Mouse (Mus musculus): ENCODE measurements around the gene Dis3. TPM values are rescaled to one million over a fixed set of nuclear protein-coding genes. Genes with fewer than 3 reads are reported as not detected.
A peak's percentile ranks its signal among the peaks of the same experiment; 100 is the strongest.

Dis3 gene
- 1 to 10 TPM; 7.9 to 9.2 (median 8.5) TPM for total RNA-seq (2022)

- DNase-seq (ENCODE audit: low spot score in 2 of 2) = peak; percentile 96 to 98
Observed at GRCm38 (mm10) chr14:99099267-99099966, at the start of gene Dis3, which contains the start of gene Pibf1. Dis3 (minus strand) TSS chr14:99099770. Pibf1 (plus strand) TSS chr14:99099424.

GRCm38 (mm10) chr14:99146841-99147240, 47.3 kb upstream of the Dis3 start:
- no peak for DNase-seq (ENCODE audit: low spot score in 2 of 2)

GRCm38 (mm10) chr14:99141786-99142633, 42.4 kb upstream of the Dis3 start:
- DNase-seq (ENCODE audit: low spot score in 2 of 2) = peak; percentile 6 to 26

DNA sequence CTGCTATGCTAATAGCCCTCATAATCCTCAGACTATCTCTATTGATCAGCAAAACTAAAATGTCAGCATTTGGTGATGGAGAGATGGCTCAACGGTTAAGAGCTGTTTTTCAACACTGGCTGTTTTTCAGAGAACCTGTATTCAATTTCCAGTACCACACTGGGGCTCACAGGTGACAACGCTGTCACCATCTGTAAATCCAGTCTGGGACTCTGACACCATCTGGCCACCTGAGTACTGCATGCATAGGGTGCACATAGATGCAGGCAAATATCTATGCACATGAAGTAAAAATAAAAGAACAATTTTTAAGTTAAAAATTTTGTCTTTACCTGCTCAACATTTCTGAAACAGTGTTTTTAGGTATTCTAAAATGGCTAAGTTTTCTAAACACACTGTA, 40.5 kb upstream of the Dis3 start:
- DNase-seq (ENCODE audit: low spot score in 2 of 2) = no peak

DNA sequence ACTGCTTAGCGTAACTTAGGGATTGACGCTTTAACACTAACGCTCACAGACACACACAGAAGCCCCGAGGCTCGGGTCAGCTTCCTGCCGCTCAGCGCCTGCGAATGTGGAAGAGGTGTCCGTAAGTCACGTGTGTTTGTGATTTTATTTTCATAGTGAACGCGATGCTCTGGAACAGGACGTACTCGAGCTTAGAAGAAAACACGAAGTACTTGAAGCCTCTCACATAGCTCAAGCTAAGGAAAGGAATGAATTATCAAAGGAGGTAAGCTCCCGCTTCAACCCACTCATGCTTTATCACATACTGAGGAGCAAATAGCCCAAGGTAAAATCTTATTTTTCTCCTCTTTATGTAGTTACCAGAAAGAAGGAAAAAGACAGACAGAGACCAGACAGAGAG, 36.7 kb upstream of the Dis3 start:
- no peak for DNase-seq (ENCODE audit: low spot score in 2 of 2)

DNA sequence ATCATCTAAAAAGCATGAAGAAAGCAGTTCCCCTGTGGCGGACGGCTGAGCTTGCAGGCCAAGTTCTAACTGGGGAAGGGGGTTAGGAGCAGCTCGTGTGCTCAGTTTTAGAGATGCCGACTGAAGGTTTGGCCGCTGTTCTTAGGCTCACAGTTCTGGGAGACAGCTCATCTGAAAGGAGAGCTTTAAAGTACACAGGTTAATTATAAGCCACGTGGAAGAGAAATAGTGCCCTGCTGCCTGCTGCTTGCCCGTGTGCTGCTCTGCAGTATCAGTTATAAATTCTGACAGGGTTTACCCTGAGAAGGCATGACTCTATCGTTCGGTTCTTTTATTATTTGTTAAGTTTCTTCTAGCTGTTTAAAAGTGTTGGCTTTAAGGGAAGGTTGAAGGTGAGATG, 36.2 kb upstream of the Dis3 start:
- no peak for DNase-seq (ENCODE audit: low spot score in 2 of 2)

DNA sequence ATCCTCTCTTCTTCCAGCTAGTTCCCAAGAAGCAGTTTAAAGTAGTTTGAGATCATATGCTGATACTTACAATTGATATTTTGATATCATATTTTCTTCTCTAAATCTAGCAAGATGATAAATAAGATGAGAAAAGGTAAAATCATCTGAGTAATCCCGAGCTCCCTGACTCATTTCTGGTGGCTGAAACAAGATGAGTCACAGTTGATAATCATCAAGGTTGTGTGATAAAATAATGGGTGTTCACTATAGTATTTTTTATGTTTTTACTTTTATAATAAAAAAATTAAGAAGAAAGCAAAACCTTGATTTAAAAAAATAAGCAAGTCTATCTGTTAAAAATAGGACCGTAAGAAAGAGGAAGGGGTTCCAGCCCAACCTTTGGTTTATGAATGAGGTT, 34.5 kb upstream of the Dis3 start:
- no peak for DNase-seq (ENCODE audit: low spot score in 2 of 2)

- no peak for DNase-seq (ENCODE audit: low spot score in 2 of 2)
Observed at GRCm38 (mm10) chr14:99129050-99129449, 29.5 kb upstream of the Dis3 start.

GRCm38 (mm10) chr14:99127509-99127908, 27.9 kb upstream of the Dis3 start:
- DNase-seq (ENCODE audit: low spot score in 2 of 2) = no peak

GRCm38 (mm10) chr14:99126713-99127112, 27.1 kb upstream of the Dis3 start:
- no peak for DNase-seq (ENCODE audit: low spot score in 2 of 2)

- DNase-seq (ENCODE audit: low spot score in 2 of 2) = no peak
Observed at GRCm38 (mm10) chr14:99124076-99124475, 24.5 kb upstream of the Dis3 start.

DNA sequence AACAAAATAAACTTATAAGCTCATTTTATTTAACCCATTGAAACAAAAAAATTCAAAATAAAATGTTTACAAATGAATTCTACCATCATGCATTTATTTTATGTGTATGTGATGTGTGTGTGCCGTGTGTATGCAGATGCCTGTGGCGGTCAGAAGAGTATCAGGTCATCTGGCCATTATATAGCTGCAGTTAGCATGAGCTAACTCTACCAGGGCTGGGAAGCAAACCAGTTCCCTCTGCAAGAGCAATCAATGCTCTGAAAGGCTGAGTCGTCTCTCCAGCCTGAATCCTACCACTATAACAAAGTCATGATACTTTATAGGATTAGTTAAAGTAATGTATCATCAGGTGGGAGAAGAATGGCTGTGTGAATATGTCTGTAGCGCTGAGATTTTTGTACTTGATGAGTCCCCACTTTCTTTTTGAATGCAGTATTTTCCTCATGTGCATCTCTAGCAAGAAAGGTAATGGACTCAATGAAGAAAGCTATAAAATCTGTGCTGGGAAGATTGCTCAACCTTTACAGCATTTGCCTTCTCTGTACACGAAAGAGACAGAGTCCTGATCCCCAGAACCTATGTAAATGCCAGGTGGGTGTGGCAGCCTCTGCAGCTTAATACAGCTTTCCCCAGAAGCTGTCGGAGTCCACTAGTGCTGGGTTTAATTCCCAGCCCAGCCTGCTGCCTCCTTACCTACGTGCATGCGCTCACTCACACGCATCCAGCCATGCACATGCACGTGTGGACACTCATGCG, 22.2 kb upstream of the Dis3 start:
- no peak for DNase-seq (ENCODE audit: low spot score in 2 of 2)

DNA sequence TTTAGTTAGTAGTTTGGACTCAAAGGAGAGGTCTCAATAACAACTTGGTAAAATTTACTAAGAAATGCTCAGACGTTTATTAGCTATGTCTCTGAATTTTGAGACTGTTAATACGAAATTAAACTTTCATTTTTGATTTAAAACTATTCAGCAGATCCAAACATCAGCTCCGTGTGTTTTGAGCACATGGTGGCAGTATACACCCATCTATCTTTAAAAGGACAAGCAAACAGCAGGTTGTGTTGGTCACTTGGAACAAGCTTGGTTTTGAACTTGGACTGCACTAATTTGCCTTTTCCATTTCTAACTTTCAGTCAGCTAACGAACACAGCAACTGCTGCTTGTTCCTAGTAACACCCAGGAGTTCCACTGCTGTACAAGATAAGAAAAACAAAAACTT, 18.0 kb upstream of the Dis3 start:
- no peak for DNase-seq (ENCODE audit: low spot score in 2 of 2)

- no peak for DNase-seq (ENCODE audit: low spot score in 2 of 2)
Observed at GRCm38 (mm10) chr14:99108762-99109161, 9.2 kb upstream of the Dis3 start.

- no peak for DNase-seq (ENCODE audit: low spot score in 2 of 2)
Observed at GRCm38 (mm10) chr14:99107631-99108187, 8.1 kb upstream of the Dis3 start.

GRCm38 (mm10) chr14:99106671-99107070, 7.1 kb upstream of the Dis3 start:
- DNase-seq (ENCODE audit: low spot score in 2 of 2) = no peak

DNA sequence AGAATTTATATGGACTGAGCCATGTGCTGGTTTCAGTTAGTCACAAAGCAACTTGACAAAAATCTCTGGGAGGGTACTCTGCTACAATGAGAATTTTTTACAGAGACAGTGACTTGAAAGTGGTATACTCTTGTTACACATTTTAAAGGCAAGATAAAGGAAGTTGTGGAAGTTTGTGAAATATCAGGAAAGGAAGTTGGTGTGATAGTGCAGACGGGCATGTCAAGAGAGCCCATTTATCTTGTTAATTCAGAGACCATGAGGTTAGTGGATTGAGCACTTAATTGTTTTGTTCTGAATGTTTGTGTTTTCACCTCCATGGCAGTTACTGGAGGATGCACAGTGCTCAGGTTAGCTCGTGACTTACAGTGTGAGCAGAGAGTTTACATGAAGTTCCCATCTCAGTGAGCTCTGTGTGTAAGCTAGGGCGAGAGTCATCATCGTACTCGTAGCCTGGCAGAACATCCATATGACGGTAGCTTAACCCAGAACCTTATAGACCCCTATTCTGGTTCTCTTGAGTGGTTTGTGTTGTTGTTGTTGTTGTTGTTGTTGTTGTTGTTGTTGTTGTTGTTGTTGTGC, 5.1 kb upstream of the Dis3 start:
- DNase-seq (ENCODE audit: low spot score in 2 of 2) = no peak

- DNase-seq (ENCODE audit: low spot score in 2 of 2) = no peak
Observed at GRCm38 (mm10) chr14:99103050-99103449, 3.5 kb upstream of the Dis3 start.

GRCm38 (mm10) chr14:99099967-99100587, 507 bp upstream of the Dis3 start:
- DNase-seq (ENCODE audit: low spot score in 2 of 2) = no peak

DNA sequence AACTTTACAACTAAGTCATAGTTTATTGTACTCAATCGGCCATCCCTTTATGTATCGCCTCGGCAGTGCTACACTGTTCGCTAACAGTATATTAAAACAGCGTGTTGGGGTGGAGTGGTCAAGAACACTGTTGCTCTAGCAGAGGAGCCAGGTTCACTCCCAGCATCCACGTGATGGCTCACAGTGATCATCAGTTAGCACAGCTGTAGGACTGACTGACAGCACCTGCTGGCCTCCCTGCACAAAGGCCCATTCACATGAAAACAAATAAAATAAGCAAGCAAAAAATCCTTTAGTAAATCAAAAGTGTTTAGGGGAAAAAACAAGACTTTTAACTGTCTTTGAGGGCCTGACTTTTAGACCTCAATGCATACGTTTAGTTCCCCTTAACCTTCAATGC, 10.6 kb downstream of the Dis3 start:
- no peak for DNase-seq (ENCODE audit: low spot score in 2 of 2)

GRCm38 (mm10) chr14:99071146-99071545, 28.4 kb downstream of the Dis3 start:
- no peak for DNase-seq (ENCODE audit: low spot score in 2 of 2)

Measured in gastrocnemius, adult 8-10 months (tissue).